Mouse (Mus musculus) neural tube, embryonic 12.5 days (tissue): ENCODE data around the gene Ranbp1. TPM values are rescaled to one million over a fixed set of nuclear protein-coding genes. Genes with fewer than 3 reads are reported as not detected.

Source experiments
- ATAC-seq: fragments of 200-750 bp; cut with Nextera tagmentation; 2 replicates; pipeline ENCODE4 v1.8.0; 2017; ENCODE audit warnings: low read depth, mild to moderate bottlenecking, moderate TSS enrichment, moderate library complexity; ENCODE audit not compliant: low FRiP score
- H3K27ac ChIP-seq: fragments of 300-500 bp; sonication (generic); 2 replicates; pipeline ENCODE4 v1.5.1; 2016
- H3K27me3 ChIP-seq: fragments of 300-500 bp; sonication (generic); replicated peaks from 2 replicates; pipeline ENCODE4 v1.6.1; 2016; ENCODE audit warnings: mild to moderate bottlenecking
- H3K36me3 ChIP-seq: fragments of 300-500 bp; sonication (generic); 2 replicates; pipeline ENCODE4 v1.6.1; 2016; ENCODE audit warnings: mild to moderate bottlenecking
- H3K4me1 ChIP-seq: fragments of 300-500 bp; sonication (generic); 2 replicates; pipeline ENCODE4 v1.6.1; 2016
- H3K4me2 ChIP-seq: fragments of 300-500 bp; sonication (generic); replicated peaks from 2 replicates; pipeline ENCODE4 v1.6.1; 2016; ENCODE audit warnings: mild to moderate bottlenecking
- H3K4me3 ChIP-seq: fragments of 300-500 bp; sonication (generic); 2 replicates; pipeline ENCODE4 v1.5.1; 2016
- H3K9ac ChIP-seq: fragments of 300-500 bp; sonication (generic); 2 replicates; pipeline ENCODE4 v1.6.1; 2016; ENCODE audit warnings: mild to moderate bottlenecking
- H3K9me3 ChIP-seq: fragments of 300-500 bp; sonication (generic); 2 replicates; pipeline ENCODE4 v1.6.1; 2016; ENCODE audit warnings: mild to moderate bottlenecking
- WGBS: fragments of 180-500 bp; shearing (Covaris S2); methylation state at CpG from one replicate; pipeline ENCODE4 v1.1.7; 2016; 5-methylcytosine and 5-hydroxymethylcytosine counted together
- polyA plus RNA-seq: library from polyadenylated mRNA; unstranded; fragments of >200 nt; fragmentation: Nextera tagmentation; extraction: Ambion mirVana; gene quantifications from 2 replicates; pipeline ENCODE4 v1.2.1, GENCODE M21; 2016

Gene Ranbp1
- polyA plus RNA-seq, 1 experiment from 2014 or later = 701 TPM

DNA sequence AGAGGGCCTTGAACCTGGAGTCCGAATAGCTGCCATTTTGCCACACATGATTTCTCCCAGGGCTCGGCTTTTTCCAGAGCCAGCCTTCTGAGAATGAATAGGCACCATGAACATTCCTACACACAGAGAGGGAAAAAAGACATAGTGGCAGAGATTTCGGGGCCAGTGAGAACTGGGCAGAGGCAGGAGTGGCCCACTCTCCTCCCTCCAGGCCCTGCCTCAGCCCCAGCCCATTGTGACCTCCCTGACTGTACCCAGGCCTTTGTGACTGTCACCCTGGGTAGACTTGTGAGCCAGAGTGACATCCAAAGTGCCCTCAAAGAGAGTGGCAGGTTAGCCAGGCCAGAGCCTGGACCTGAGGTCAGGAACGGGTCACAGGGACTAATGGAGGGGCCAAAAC, 31.0 kb downstream of the Ranbp1 start, which contains the start of gene Ccdc188:
Ccdc188 (plus strand) TSS at position 301 of the 400 bp plus-strand sequence.
- Histone ChIP-seq H3K27me3 (no peaks in the 10 kb centered on the region), H3K27ac (no peak within 1 kb of the TSS), H3K9me3 (no peaks in the 10 kb centered on the region), H3K4me3 (no peak within 1 kb of the TSS), H3K36me3 (peaks cover 17% of the 10 kb centered on the region), H3K9ac (no peak within 1 kb of the TSS), H3K4me2 (no peak within 1 kb of the TSS), H3K4me1 (peaks cover 33% of the 10 kb centered on the region)
- no peak for ATAC-seq
- 88% methylated on average over 4 of the region's 4 CpGs for WGBS

DNA sequence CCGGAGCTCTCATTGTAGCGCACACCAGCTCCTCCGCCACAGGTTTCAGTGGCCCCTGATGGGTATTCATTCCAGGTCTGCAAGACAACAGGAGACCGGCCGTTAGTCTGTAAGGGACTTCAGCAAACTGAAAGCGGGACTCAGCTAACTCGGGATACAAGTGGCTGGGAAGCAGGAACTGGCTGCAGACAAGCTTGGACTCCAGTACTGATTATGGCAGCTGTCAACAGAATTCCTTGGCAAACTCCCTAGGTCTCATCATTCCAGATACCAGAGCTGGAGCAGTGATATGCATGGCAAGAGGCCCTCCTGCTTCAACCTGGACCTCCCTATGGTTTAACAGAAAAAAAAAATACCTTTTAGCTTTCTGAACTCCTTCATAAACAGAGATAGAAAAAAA, 33.7 kb downstream of the Ranbp1 start:
- Histone ChIP-seq H3K36me3 (no peaks in the 10 kb centered on the region), H3K4me3 (no peak overlapping the region), H3K9me3 (no peaks in the 10 kb centered on the region), H3K4me2 (peak overlapping the region; percentile 52), H3K9ac (no peak overlapping the region), H3K27ac (no peak overlapping the region), H3K4me1 (peaks cover 35% of the 10 kb centered on the region), H3K27me3 (no peaks in the 10 kb centered on the region)
- ATAC-seq = no peak
- 59% methylated on average over 7 of the region's 7 CpGs for WGBS

DNA sequence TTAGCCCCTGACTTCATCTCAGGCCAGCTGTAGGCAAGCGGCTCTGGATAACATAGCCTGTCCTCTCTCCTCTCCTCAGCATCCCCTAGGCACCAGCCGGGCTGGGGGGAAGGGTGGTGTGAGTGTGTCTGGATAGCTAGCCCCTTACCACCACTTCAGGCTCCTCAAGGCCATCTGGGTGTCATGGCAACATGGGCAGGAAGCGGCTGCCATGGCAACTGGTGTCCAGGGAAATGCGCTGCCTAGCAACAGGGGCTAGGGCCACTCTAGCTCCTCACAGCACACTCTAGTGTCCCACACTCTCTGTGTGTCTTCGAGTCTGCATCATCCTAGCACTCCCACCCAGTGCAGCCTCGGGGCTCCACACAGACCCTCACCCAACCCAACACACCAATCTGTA, 34.8 kb downstream of the Ranbp1 start:
- WGBS = 20% methylated on average over 6 of the region's 6 CpGs
- ATAC-seq = peak; percentile 90
- Histone ChIP-seq H3K4me2 (peak overlapping the region; percentile 52), H3K4me3 (0 out of 2 replicates have a peak overlapping the region, but pooled peaks have one; percentile 5), H3K36me3 (no peaks in the 10 kb centered on the region), H3K9ac (peak overlapping the region; percentile 5; the same call in 1 of the 2 replicates), H3K4me1 (peaks cover 36% of the 10 kb centered on the region), H3K27me3 (no peaks in the 10 kb centered on the region), H3K9me3 (no peaks in the 10 kb centered on the region), H3K27ac (peak overlapping the region; percentile 62)

DNA sequence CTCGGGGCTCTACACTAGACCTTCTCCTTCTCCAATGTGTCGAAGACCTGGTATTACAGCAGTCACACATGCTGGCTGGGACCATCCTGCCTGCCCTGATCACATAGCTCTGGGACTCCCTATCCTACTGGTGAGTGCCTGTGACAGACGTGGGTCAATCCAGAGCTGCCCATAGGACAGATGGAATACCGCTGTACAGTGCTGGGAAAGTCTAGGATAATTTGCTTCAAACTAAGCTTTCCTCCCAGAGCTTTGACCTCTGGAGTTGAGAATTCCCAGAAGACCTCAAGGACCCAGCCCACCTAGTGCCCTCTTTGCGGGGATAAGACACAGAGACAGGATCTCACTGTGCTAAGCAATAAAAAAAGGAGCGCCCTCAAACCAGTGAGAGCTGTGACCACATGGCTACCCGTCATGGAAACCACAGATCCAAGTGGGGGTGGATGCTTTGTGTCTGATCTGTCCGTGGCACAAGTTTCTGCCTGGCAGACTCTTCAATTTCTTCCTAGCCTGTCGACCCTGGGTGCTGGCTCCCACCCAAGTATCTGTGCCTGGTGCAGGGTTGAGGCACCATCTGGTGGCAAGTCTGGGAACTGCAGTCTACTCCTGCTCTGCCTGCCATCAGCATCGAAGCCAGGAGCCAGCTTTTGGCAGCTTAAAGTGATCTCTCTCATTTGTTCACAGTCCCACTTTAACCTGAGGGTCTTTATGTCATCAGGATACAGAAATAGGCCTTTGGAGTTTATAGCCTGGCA, 36.9 kb downstream of the Ranbp1 start:
- H3K9me3 ChIP-seq = no peaks in the 10 kb centered on the region
- no peaks in the 10 kb centered on the region for H3K36me3 ChIP-seq
- no peak overlapping the region for H3K4me2 ChIP-seq
- no peaks in the 10 kb centered on the region for H3K27me3 ChIP-seq
- no peak overlapping the region for H3K4me3 ChIP-seq
- no peak overlapping the region for H3K27ac ChIP-seq
- WGBS = 47% methylated on average over 10 of the region's 10 CpGs
- peaks cover 37% of the 10 kb centered on the region for H3K4me1 ChIP-seq
- 0 out of 2 replicates have a peak, but pooled peaks have one; percentile 10 for ATAC-seq
- no peak overlapping the region for H3K9ac ChIP-seq

DNA sequence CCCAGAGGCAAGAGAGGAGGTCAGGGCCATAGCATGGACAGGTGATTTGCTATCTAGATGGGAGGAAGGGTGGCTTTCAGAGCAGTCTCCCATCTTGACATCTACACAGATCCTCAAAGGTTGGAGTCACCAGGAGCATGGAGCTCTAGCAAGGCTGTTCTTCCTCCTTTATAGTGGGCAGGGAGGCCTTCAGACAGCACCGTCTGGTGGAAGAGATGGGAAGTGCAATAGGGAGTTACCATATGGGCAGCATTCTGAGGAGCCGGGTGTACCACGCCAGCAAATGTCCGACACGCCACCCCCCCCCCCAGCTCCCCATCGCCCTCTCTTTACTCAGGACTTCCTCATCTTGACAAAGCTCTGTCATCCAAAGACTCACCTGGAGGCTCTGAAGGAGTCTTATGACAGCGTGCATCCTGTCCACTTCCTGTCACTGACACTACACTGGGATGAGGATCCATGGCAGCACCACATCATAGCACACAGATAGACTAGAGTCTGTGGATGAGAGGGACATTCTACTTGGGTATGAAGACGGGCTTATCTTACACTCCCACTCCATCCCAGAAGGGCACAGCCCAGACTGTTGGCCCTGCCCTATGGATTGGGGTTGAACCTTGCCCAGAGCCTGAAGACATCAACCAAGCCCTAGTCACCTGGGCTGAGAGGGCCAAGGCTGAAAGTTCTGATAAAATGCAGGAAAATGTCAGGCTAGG, 37.7 kb downstream of the Ranbp1 start:
- H3K27me3 ChIP-seq = no peaks in the 10 kb centered on the region
- no peaks in the 10 kb centered on the region for H3K9me3 ChIP-seq
- no peak overlapping the region for H3K9ac ChIP-seq
- ATAC-seq = no peak
- H3K4me2 ChIP-seq = no peak overlapping the region
- 23% methylated on average over 8 of the region's 8 CpGs for WGBS
- no peak overlapping the region for H3K4me3 ChIP-seq
- H3K4me1 ChIP-seq = peaks cover 37% of the 10 kb centered on the region
- no peak overlapping the region for H3K27ac ChIP-seq
- no peaks in the 10 kb centered on the region for H3K36me3 ChIP-seq

DNA sequence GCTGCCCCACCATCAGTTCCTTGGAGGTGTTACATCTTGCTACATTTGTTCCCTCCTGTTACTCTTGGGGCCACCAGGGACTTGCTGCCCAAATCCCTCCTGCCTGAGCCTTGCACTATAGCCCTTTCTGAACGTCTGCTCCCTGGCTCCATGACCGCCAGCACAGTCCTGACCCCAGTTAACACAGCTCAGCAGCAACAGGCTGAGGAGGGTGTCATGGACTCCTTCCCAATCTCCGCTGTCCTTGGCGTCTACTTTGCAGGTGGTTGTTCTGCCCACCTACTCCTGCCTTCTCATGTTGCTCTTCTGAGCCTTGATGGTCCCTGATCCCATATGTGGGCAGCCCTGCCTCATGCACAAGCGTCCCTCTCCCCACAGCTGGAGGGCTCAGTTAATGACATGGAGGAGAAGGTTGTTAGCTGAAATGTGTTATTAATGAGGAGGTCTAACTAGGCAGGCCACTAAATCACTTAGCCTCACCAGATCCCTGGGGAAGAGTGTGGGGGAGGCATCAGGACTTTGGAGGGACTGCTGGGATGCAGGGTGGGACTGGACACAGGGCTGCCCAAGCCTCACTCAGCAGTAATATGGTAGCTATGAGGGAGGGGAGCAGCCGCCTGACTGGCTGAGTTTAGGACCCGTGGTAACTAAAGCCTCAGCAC, 45.0 kb downstream of the Ranbp1 start:
- H3K27me3 ChIP-seq = no peaks in the 10 kb centered on the region
- no peaks in the 10 kb centered on the region for H3K36me3 ChIP-seq
- H3K9me3 ChIP-seq = no peaks in the 10 kb centered on the region
- 50% methylated on average over 7 of the region's 7 CpGs for WGBS
- H3K4me3 ChIP-seq = no peak overlapping the region
- no peak; the same call in 1 of the 2 replicates for ATAC-seq
- peaks cover 31% of the 10 kb centered on the region for H3K4me1 ChIP-seq
- H3K27ac ChIP-seq = no peak overlapping the region
- H3K9ac ChIP-seq = no peak overlapping the region
- no peak overlapping the region for H3K4me2 ChIP-seq

DNA sequence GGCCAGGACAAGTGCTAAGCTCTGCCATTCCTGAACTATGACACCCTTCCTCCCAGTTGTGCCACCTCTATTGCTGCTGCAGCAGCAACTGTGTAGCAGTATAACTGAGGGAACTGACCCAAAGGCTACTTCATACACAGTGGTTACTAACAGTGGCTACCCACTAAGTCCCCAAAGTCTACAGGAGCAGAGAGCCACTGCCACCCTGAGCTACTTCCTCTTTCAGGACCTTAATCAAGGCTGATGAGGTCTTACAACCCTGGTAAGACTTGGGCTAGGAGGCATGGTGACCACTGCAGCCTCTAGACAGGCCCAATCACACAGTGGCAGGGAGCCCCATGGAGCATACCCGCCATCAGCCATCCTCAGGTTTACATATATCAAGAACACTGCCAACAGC, 46.5 kb downstream of the Ranbp1 start:
- Histone ChIP-seq H3K9me3 (no peaks in the 10 kb centered on the region), H3K27me3 (no peaks in the 10 kb centered on the region; the same call in 1 of the 2 replicates), H3K4me1 (peaks cover 46% of the 10 kb centered on the region), H3K36me3 (no peaks in the 10 kb centered on the region), H3K4me2 (no peak overlapping the region), H3K4me3 (no peak overlapping the region), H3K27ac (no peak overlapping the region), H3K9ac (no peak overlapping the region)
- ATAC-seq = no peak
- 100% methylated on average over 1 of the region's 1 CpGs for WGBS

DNA sequence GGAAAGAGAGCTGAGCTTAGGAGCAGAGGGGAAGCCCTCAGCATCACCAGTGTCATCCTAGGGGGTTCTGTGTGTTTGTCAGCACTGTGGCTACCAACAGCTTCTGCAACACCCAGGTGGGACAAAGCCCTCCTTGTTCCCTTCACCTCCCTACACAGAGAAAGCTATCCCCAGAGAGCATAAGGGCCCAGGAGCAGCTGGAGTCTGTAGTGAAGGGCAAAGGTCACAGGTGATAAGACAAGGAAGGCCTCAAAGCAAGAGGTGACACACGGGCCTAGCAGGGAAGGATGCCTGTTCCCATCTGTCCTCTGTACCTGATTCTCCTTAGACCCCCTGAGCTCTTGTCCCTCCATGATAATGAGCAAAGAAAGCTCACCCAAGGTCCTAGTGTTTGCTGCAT, 46.9 kb downstream of the Ranbp1 start:
- no peak for ATAC-seq
- no peaks in the 10 kb centered on the region; the same call in 1 of the 2 replicates for H3K27me3 ChIP-seq
- H3K36me3 ChIP-seq = no peaks in the 10 kb centered on the region
- H3K27ac ChIP-seq = no peak overlapping the region
- no peak overlapping the region for H3K9ac ChIP-seq
- H3K9me3 ChIP-seq = no peaks in the 10 kb centered on the region
- peaks cover 51% of the 10 kb centered on the region for H3K4me1 ChIP-seq
- no peak overlapping the region for H3K4me3 ChIP-seq
- H3K4me2 ChIP-seq = no peak overlapping the region
- WGBS = 44% methylated on average over 1 of the region's 1 CpGs

DNA sequence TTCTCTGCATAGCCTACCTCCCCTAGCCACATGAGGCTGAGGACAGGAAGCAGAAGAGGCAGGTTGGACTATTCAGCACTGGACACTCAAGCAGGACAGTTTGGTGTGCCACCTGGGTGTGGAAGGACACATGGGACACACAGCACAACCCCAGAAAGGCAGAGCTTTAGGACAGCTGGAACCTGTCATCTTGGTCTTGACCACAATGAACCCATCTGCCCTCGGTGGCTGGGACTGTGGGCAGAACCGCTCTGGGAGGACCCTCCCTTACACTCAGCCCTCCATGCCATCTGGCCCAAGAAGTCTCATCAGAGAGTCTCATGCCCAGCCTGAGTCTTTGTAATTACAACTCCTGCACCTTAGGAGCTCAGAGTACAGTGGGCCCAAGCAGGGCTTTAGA, 48.5 kb downstream of the Ranbp1 start:
- no peaks in the 10 kb centered on the region for H3K9me3 ChIP-seq
- no peak overlapping the region for H3K4me2 ChIP-seq
- ATAC-seq = no peak
- peaks cover 65% of the 10 kb centered on the region for H3K4me1 ChIP-seq
- no peak overlapping the region for H3K4me3 ChIP-seq
- no peaks in the 10 kb centered on the region; the same call in 1 of the 2 replicates for H3K27me3 ChIP-seq
- H3K27ac ChIP-seq = no peak overlapping the region
- no peak overlapping the region for H3K9ac ChIP-seq
- 87% methylated on average over 2 of the region's 2 CpGs for WGBS
- H3K36me3 ChIP-seq = no peaks in the 10 kb centered on the region

DNA sequence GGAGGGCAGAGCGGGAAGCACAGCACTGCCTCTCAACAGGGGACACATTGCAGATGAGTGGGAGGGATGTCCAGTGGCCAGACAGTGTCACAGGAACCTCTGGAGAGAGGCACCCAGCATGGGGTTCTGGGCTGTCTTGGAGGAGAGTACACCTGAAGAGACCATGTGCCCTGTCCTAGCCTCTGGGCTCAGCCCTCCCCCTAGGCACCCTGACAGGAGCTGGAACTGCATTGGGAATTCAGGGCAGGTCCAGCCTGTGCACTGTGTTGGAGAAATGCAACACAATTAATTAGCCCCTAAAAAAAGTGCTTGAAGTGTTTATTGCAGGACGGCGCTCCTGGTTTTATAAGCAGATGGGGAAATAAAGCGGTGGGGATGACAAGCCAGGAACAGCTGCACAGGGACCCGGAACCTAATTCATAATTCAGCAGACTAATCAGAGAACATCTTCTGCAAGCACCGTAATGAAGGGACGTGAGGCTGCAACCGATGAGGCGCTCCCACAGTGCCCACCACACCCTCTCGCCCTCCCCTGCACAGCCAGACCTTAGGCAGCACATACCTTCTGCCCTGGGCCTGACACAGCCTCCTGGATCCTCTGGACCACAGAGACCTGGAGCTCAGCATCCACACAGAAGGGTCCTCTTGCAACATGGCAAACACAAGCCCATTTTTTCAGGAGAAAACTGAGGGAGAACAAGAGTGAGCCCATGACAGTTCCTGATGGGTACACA, 50.0 kb downstream of the Ranbp1 start:
- 34% methylated on average over 10 of the region's 10 CpGs for WGBS
- peak overlapping the region; percentile 33; the same call in 1 of the 2 replicates for H3K27ac ChIP-seq

DNA sequence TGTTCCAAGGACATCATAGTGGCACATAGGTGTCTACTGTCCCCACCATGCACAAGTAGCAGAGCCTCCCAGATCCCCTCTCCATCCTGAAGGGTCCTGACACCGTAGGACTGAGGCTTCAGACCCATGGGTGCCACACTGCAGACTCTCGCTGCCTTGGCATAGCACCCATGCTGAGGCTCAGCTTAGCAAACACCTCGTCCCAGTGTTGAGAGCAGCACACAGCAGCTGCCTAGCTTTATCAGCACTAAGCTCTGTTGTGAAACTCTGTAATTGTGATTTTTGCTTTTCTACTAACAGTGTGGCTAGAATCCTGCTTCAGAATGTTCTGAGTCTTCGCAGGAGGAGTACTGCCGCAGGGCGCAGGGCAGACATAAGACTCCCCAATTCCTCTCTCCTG, 50.7 kb downstream of the Ranbp1 start:
- Histone ChIP-seq H3K27me3 (no peaks in the 10 kb centered on the region; the same call in 1 of the 2 replicates), H3K4me2 (no peak overlapping the region), H3K9ac (no peak overlapping the region), H3K36me3 (no peaks in the 10 kb centered on the region), H3K9me3 (no peaks in the 10 kb centered on the region), H3K4me1 (peaks cover 74% of the 10 kb centered on the region), H3K27ac (no peak overlapping the region), H3K4me3 (no peak overlapping the region)
- ATAC-seq = no peak
- WGBS = 87% methylated on average over 6 of the region's 6 CpGs

More for the DNA sequence above, 50.0 kb downstream of the Ranbp1 start:
- Histone ChIP-seq H3K4me1 (peaks cover 77% of the 10 kb centered on the region), H3K27me3 (no peaks in the 10 kb centered on the region; the same call in 1 of the 2 replicates), H3K9me3 (no peaks in the 10 kb centered on the region), H3K4me3 (no peak overlapping the region), H3K4me2 (no peak overlapping the region), H3K9ac (peak overlapping the region; percentile 13; the same call in 1 of the 2 replicates), H3K36me3 (no peaks in the 10 kb centered on the region)
- ATAC-seq = 0 out of 2 replicates have a peak, but pooled peaks have one; percentile 34
